Mouse (Mus musculus) CD4-positive, CD25-positive, alpha-beta regulatory T cell, adult 4 months (primary cell): Measurements from ENCODE around the gene Tcam1. TPM values are rescaled to one million over a fixed set of nuclear protein-coding genes. Genes with fewer than 3 reads are reported as not detected.

ENCODE experiments used
- ATAC-seq: one replicate; pipeline ENCODE4 v1.8.0; 2017
- polyA plus RNA-seq, 2 experiments: library from polyadenylated mRNA; unstranded; fragments of 100-300 nt; shearing (Covaris generic); gene quantifications; one replicate each; pipeline ENCODE4 v1.2.1; 2017

The Tcam1 gene
- polyA plus RNA-seq, 2 experiments from 2014 or later = 0.39 TPM

DNA sequence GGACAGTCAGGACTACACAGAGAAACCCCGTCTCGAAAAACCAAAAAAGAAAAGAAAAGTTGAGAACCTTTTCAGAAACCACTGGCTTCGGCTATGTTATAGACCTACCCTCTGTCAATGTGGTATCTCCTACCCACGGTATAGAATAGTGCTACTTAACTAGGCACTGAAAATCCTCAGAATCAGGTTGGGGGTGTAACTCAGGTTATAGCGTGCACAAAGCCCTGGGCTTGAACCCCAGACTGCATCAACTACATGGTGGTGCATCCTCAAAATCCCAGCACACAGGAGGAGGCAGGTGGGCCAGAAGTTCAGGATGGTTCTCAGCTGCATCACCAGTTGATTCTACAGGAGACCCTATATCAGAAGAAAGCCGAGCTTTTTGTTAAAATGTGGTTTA is 2.7 kb upstream of the Tcam1 start:
- ATAC-seq = no peak

DNA sequence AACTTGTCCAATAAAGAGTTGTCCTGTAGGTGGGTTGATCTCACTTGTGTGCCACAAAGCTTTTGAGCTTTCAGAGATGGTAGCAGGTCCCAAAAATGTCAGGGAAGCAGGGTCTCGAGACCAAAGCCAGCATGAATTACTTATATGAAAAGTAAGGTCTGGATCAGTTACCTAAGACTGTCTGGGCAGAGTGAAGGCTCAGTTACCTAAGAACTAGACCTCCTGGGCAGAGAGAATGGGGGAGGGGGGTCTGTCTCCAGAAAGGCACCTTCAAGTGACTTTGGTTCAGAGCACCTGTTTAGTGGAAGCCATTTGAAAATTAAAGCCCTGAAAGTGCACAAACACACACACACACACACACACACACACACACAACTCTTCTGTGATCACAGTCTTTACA is 2.1 kb upstream of the Tcam1 start:
- no peak for ATAC-seq

DNA sequence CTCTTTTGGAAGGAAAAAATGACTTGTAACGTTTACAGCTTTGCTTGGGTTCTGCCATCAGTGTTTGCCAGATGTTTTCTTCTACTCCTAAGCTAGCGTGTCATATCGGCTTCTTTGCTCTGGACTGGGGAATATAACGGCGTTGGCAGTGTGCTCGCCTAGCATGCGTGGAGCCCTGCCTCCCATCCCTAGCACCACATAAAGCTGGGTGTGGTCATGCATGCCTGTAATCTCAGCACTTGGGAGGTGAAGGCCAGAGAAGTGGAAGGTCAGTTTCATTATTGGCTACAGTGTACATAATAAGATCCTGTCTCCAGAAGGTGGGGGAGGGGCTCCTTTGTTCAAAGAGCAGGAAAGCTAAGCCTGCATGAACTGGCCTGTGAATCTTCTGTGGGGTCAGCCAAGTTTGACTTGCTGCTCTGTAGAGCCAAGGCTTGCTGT is 1.5 kb upstream of the Tcam1 start:
- no peak for ATAC-seq

DNA sequence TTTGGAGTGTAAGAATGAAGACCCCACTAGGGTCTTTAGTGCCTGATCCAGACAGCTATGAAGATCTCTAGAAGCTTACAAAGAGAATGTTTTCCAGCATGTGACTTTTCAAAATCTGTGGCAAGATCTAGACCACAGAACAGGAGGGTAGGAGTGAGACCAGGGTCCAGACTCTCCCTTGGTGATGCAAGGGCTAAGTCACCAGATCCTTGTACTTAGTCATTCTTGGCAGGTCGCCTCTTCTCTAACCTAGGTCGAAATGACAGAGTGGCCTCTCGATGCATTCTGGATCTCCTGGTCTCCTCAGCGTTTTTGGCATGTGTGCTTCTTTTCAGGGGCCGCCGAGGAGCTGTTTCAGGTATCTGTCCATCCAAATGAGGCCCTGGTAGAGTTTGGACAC is 6.0 kb downstream of the Tcam1 start:
- ATAC-seq = no peak

DNA sequence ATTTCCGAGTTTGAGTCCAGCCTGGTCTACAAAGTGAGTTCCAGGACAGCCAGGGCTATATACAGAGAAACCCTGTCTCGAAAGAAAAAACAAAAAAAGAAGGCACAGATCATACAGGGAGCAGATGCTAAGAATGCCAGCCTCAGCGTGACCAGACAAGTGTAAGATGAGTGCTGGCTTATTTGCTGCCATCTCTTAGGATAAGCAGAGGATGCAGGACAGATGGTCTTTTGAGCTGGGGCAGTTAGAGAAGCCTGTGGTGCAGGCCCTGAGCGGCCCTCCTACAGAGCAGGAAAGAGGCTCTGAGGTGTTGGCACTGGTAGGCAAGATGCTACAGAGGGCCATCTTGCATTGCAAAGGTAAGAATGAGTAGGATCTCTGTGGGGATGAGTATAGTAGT is 6.9 kb downstream of the Tcam1 start:
- ATAC-seq = no peak

DNA sequence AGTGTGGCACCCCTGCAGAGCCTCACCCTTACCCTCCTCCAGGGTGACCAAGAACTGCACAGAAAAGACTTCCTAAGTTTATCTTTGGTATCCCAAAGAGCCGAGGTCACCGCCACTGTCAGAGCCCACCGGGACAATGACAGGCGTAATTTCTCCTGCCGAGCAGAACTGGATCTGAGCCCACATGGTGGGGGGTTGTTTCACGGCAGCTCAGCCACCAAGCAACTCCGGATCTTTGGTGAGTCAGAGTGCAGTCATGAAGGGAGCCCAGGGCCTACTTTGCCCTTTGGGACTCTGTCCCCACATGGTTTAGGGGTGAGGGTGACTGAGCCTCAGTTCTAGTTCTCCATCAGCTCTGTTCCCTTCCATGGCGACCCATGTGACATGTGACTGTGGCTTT is 7.7 kb downstream of the Tcam1 start:
- no peak for ATAC-seq

DNA sequence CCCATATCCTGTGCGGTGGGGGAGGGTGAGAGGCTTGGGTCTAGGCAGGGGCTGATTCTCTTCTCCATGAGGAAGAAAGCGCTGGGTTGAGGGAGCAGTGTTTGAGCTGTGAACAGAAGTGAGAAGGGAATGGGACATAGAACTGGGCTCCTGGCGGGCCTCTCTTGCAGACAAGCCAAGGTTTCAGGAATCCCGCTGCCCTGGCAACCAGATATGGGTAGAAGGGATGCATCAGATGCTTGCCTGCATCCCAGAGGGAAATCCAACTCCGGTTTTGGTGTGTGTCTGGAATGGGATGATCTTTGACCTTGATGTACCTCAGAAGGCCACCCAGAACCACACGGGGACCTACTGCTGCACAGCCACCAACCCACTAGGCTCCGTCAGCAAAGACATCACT is 9.7 kb downstream of the Tcam1 start:
- ATAC-seq = no peak

DNA sequence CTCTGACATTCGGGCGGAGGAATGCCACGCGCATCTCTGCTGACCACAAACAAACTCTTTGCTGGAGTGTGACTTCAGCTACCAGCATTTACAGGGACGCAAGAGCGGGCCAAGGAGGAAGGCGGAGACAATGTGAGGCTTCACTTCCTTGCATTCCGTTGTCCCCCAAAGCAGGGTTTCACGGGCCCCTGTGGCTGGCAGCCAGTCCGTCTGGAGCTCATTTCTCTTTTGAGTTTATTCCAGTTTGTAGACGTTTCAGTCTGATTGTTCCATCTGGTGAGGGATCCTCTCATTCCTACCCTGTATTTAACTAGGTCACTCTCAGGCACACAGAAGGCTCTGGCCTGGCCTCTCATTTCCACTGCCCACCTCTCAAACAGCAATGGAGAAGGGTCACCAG is 10.5 kb downstream of the Tcam1 start:
- ATAC-seq = no peak

DNA sequence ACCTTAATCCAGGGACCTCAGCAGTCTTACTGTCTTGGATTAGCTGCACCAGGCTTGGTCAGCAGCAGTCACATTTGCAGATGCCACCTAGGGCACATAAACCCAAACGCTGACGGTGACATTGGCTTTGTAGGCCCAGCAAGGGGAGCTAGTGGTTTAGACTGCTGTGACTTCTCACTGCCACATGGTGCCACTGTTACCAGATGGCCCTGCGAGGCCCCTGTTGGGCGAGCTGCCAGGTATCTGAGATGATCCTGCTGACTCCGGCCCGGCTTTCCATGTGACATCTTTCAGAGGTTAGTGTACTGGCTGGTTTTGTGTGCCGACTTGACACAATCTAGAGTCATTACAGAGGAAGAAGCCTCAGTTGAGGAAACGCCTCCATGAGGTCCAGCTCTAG is 12.9 kb downstream of the Tcam1 start:
- no peak for ATAC-seq

DNA sequence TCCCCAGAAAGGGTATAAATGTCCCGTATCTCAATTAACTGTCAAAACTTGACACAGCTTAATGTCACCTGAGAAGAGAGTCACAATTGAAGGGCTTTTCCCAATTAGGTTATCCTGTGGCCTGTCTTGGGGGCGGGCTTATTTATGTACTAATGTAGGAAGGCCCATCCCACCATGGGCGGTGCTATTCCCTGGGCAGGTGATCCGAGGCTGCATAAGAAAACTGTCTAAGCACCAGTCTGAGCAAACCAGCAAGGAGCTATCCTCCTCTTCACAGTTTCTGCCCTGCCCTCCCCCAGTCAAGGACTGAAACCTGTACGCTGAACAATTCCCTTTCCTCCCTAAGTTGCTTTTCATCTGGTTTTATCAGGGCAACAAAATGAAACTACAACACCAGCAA is 13.9 kb downstream of the Tcam1 start:
- ATAC-seq = no peak

DNA sequence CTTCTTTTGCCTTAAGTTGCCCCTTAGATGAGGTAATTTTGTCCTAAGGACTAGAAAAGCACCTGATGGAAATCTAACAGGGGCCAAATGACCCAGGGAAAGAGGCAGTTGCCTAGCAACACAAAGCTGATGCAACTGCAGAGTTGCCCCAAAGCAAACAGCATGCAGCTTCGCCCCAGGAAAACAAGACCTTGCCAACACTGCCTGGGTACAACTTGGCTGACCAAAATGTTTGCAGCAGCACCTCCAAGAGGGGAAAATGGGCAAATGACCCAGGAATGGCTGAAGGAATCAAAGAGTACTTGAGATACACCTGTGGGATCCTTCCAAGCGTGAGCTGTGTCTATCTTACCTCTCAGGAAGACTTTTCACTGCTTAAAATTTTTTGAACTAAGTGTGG is 15.4 kb downstream of the Tcam1 start:
- ATAC-seq = no peak

DNA sequence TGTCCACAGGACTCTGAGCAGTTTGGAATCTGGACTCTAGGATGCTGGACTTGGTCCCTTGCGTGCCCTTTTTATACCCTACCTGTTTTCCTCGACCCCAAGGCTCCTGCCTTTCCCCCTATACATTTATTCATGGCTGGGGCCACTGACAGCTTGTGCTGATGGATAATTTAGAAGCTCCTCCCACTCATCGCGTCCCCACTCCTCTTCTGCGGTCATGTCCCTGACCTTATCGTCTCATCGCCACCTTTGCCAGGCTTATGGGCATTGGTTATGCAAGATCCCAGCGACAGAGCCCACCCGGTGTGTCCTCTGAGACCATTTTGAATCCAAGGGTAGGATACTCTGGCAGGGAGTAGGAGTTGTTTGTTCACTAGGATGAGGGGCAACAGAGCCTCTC is 25.3 kb downstream of the Tcam1 start, which contains the start of gene Gh:
TSS of gene Gh (minus strand) at position 101 of the 400 bp plus-strand sequence.
- ATAC-seq = no peak

DNA sequence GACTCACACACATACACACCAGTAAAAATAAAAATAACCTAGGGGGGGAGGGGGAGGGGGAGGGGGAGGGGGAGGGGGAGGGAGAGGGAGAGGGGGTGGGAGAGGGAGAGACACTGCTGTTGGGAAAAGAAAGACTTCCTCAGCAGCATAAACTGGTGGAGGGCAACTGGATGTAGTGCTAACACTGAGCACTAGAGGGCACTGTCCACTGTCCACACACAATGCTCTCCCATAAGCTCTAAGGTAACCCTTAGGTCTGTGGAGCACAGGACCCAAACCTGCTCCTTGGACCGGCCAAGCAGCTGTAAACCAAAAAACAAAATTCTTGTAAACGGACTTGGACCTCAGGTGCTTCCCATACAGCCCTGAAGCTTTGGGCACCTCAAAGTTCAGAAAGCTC is 26.2 kb downstream of the Tcam1 start:
- peak; percentile 74 for ATAC-seq

DNA sequence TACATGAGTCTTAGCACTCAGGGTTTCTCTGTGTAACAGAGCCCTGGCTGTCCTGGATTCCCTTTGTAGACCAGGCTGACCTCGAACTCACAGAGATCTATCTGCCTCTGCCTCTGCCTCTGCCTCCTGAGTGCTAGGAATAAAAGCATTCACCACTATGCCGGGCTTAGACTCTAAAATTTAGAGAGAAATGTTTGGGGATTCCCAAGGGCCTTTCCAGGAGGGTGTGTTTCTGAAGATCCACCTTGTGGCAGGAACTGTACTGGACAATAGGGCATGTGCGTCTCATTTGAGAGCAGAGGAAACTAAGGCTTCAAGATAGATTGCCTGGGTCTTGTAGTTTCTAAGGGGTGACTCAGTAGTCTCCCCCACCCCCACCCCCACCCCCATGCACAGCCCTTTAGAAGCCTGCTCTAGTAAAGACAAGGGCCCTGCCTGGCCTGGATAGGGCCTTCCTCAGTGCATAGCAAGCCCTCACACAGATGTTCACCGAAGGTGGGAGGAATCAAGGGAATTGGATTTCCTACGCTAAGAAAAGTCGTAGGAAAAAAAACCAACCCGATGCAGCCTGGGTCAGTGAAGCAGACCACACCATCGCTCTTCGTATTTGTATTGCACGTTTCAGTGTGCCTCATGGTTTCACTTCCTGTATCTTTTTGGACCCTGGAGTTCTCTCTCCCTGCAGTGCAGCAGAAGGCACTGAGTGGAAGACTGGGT is 29.0 kb downstream of the Tcam1 start:
- no peak for ATAC-seq

DNA sequence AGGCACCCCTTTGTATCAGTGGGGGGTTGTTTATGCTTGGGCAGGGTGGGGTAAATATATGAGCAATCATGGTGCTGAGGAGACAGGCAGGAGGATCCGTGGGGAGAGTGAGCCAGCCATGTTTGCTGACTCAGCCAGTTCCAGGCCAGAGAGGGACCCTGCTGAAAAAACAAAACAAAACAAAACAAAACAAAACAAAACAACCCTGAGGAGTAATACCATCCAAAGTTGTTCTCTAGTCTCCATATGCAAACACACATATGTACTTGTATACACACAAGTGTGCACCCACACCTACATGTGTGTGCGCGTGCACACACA is 29.6 kb downstream of the Tcam1 start:
- no peak for ATAC-seq

DNA sequence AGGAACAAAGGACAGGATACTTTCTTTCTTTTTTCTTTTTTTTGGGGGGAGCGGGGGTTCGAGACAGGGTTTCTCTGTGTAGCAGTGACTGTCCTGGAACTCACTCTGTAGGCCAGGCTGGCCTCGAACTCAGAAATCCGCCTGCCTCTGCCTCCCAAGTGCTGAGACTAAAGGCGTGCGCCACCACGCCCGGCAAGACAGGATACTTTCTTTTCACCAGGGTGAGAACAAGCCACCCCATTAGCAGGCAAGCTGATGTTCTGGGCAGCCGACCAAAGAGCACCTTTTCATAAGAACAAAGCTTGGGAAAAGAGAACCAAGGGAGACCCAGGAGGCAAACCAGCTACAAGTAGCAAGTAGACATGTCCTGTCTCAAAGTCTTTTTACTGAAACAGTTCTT is 30.3 kb downstream of the Tcam1 start:
- no peak for ATAC-seq

DNA sequence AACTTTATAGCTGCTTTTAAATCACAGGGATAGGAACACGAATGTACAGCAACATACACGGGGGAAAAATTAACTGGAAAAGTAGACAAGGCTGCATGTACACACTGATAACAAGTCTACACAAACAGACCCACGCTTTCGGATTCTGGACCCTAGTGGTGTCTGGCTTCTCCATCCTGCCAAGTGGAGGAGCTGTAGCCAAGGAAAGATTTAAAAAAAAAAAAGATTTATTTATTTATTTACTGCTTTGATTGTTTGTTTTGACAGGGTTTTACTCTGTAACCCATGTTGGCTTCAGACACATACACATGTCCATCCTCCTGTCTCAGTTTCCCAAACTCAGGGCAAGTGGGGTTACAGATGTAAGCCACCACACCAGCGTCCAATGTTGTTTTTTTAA is 31.0 kb downstream of the Tcam1 start:
- no peak for ATAC-seq

DNA sequence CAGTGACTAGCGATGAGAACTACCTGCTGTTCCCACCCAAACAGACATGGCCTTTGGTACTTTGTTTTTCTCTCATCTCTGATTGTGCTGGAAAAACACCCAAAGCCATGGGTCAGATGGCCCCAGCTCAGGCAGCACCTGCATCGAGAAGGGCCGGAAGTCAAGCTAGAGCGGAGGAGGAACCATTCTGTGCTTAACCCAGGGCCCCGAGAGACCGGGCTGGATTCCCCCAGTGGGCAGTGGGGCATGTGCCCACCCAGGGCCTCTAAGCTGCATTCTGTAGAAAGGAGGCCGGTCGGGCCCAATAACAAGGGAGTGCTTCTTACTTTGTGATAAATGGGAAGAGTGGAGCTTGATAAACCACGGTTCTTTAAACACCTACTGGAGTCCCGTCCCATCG is 31.7 kb downstream of the Tcam1 start:
- no peak for ATAC-seq

DNA sequence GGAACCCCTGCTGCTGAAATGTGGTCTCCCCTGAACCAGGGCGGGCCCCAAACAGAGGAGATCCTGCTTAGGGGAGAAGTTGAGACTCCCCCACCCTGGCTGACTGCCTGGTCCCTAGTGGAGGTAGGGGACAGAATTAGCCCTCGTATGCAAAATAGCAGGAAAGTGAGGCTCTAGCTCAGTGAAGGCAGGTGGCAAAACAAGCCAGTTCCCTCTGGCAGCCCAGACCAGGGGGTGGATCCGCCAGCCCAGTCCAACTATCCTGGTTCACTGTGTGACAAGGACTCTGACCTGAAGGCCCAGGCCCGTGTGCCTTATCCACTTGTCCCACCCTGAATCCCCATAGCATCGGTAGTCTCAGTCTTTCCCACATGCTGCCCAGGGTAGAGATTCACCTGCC is 33.7 kb downstream of the Tcam1 start:
- no peak for ATAC-seq

DNA sequence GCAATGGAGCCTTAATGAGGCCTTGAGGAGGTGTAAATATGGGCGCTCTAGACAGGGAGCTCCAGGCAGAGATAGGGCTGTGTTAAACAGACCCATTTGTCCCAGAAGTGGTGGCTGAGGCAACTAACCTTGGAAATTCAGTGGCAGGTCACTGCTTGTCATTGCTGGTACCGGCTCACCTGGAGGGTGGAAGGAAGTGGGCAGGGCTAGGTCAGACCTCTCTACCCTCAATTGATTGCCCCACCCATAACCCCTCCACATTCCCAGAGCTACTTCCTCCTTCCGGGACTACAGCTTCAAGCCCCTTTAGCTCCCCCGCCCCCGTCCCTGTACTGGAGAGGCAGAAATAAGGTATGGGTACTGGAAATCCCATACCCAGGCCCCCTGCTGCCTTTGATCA is 37.1 kb downstream of the Tcam1 start:
- ATAC-seq = no peak

DNA sequence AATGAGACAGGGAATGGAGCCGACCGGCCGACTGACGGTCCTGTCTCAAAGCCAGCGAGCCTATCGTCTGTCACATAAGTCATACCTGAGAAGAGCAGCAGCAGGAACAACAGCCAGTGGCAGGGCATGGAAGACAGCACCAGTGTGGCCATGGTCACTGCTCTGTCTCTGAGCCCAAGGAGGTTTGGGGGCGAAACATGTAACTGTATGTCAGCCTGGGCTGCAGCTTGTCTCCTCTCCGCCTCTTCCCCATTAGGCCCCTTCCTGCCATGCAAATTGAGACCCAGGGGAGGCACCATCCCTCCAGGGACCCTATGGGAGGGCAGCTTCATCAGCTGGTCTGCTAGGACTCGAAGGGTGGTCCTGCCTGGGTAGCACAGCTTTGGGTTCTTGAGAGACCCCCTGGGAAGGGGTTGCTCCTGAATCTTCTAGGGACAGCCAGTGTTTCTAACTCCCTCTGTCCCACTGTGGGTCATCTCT is 37.9 kb downstream of the Tcam1 start, which contains the start of gene Cd79b:
TSS of gene Cd79b (minus strand) at position 430 of the 480 bp plus-strand sequence.
- ATAC-seq = peak; percentile 37

DNA sequence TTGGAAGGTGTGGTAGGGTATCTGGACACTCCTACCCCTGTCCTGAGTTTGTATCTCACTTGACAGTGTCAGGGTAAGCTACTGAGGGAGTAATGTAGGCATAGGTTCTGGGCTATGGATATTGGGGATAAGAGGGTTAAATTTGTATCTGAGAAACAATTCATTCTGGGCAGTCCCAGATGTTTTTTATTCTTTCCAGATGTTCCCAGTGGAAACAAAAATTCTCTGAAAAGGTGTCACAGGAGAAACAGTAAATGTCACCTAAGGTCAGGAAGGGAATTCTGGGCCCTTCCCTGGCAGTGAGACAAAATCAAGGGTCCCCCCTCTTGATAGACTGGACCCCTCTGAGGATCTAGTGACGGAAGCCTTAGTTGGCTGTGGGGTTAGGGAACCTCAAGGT is 39.9 kb downstream of the Tcam1 start:
- ATAC-seq = no peak

DNA sequence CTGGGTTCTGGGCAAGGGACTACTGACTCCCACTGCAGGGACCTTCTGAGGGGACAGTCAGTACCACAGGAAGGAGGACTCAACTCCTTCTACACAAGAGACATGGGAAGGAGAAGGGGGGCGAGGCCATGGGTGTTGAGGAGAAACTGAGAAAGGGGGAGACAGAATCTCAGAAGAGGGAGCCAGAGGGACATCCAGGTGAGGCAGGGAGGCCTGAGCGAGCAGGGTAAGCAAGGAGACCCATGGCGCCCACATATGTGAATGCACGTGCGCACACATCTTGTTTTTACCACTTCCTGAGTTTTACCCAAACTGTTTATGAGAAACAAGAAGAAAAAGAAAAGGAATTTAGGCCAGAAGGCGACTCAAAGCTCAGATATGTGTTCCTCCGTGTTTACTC is 41.3 kb downstream of the Tcam1 start:
- ATAC-seq = no peak

DNA sequence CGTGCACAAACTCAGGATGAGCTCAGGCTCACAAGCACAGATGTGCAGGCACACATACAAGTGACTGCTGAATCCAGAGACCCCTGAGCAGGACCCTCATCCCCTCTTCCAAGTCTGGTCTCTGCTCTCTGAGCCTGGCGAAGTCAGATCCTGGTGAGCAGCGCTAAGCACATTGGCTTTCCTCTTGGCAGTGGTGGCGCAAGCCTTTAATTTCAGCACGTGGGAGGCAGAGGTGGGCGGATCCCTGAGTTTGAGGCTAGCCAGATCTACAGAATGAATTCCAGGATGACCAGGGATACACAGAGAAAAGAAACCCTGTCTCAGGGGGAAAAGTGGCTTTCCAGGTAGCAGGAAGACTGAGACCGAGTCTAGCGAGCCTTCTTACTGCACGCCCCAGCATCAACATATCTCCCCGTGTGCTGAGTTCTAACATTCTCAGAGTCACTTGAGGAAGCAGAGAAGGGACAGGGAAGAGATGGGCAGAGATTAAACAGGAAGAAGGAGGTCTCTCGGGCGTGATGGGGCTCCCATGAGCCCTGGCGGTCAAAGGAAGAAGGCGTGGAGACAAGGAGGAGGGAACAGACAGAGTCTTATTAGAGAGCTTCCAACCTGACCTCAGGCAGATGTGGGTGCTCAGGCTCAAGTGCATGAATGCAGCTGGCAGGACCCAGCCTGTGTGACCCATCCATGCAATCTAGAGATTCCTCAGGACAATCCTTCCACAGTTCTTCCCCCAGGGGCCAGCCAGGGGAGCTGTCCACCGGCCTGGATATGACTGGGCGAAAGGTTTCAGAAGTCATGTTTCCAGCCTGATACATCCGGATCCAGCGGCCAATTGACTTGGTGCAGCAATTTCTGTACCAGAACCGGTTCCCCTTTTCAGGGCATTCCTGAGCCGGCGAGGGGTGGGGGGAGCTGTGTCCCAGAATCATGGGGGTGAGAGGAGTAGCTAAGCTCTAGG is 42.2 kb downstream of the Tcam1 start:
- ATAC-seq = no peak
